In genomic region chr1:18668265-18668664, GRCm38 (mm10) we compare ENCODE assay signal across 13 mouse cellular contexts.
"Had no signal": no experiment of that assay in that cellular context is flagged by ENCODE, and none has a peak within 500 bp of the region (broad histone marks: within the 10 kb centered on the region; RNA-seq: fewer than 3 reads in every experiment).

No protein-coding gene starts in this region.

- H3K4me2 ChIP-seq: kidney, embryonic 15.5 days; limb, embryonic 12.5 days; liver, embryonic 13.5 days; lung, embryonic 15.5 days; midbrain, embryonic 13.5 days had no signal

- H3K36me3 ChIP-seq: kidney, embryonic 15.5 days; limb, embryonic 12.5 days; liver, embryonic 13.5 days; lung, embryonic 15.5 days; midbrain, embryonic 13.5 days had no signal

- DNase-seq: kidney, adult 2 months; kidney, postnatal 14 days; liver; liver, embryonic 13.5 days; liver, postnatal 0 days; lung, postnatal 36 days; spleen, adult 18-20 months; thymus, postnatal 36 days had no signal

- H3K9me3 ChIP-seq: kidney, embryonic 15.5 days; limb, embryonic 12.5 days; liver, embryonic 13.5 days; lung, embryonic 15.5 days; midbrain, embryonic 13.5 days had no signal

- H3K27ac ChIP-seq: kidney, embryonic 15.5 days; limb, embryonic 12.5 days; liver, embryonic 13.5 days; lung, embryonic 15.5 days; midbrain, embryonic 13.5 days had no signal

- H3K9ac ChIP-seq: kidney, embryonic 15.5 days; limb, embryonic 12.5 days; liver, embryonic 13.5 days; liver, postnatal 0 days; lung, embryonic 15.5 days; midbrain, embryonic 13.5 days had no signal

- H3K27me3 ChIP-seq: kidney, embryonic 15.5 days; limb, embryonic 12.5 days; liver, embryonic 13.5 days; lung, embryonic 15.5 days; midbrain, embryonic 13.5 days had no signal

- H3K4me3 ChIP-seq: kidney, embryonic 15.5 days; limb, embryonic 12.5 days; liver, embryonic 13.5 days; lung, embryonic 15.5 days; midbrain, embryonic 13.5 days had no signal

- ATAC-seq: intestine, embryonic 16.5 days; liver, postnatal 0 days; midbrain, embryonic 13.5 days had no signal

- H3K4me1 ChIP-seq: kidney, embryonic 15.5 days; limb, embryonic 12.5 days; liver, embryonic 13.5 days; lung, embryonic 15.5 days; midbrain, embryonic 13.5 days had no signal
